Mouse (Mus musculus) retina, embryonic 14.5 days (tissue): ENCODE measurements around the gene Cbx8.
A peak's percentile ranks its signal among the peaks of the same experiment; 100 is the strongest.

ENCODE experiments used
- DNase-seq: peaks from one replicate; pipeline ENCODE4 v3.0.0-alpha.2; 2015; ENCODE audit warnings: low spot score

The Cbx8 gene

GRCm38 (mm10) chr11:119048133-119048510 is 7.4 kb upstream of the Cbx8 start:
- no peak for DNase-seq

GRCm38 (mm10) chr11:119047261-119048132 is 6.7 kb upstream of the Cbx8 start:
- peak; percentile 54 for DNase-seq

GRCm38 (mm10) chr11:119046601-119047245 is 6.0 kb upstream of the Cbx8 start:
- peak; percentile 75 for DNase-seq

GRCm38 (mm10) chr11:119044551-119045337 is 4.0 kb upstream of the Cbx8 start:
- DNase-seq: peak; percentile 60

GRCm38 (mm10) chr11:119043761-119044550 is 3.2 kb upstream of the Cbx8 start:
- peak; percentile 68 for DNase-seq

GRCm38 (mm10) chr11:119043273-119043540 is 2.4 kb upstream of the Cbx8 start:
- no peak for DNase-seq

DNA sequence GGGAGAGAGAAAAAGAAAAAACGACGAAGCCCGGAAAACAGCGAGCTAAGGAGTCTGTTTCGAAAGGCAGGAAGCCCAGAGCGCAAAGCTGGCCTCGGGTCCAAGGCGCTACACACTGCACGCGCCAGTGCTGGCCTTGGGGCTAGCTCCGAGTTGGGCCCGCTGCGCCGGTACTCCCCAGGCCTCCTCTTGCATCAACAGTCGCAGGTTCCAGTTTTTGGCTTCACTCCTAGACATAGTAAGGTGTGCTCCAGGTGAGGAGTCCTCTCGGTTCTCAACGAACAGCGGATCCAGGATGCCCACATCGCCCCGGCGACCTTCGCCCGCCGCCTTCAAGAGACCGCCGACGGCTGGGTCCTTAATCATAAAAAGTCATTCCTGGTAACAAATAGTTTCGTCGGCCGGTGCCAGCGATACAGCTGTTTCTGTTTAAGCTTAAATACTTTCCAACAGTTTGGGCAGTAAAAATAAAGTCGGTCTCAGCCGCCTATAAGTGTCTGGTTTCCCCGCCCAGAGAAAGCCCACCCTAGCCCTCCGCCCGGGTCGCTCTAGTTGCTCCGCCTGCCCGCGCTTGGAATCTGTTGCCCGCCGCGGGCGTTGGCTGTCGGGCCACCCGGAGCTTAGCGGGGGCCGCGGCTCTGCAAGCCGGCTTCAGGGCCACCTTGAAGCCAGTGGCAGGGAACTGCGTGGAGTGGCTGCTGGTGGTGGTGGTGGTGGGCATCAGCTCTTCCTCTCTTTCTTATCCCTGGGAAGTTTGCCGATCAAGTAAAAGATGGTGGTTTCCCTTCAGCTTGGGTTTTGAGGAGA is 1.9 kb upstream of the Cbx8 start:
- peak; percentile 44 for DNase-seq

DNA sequence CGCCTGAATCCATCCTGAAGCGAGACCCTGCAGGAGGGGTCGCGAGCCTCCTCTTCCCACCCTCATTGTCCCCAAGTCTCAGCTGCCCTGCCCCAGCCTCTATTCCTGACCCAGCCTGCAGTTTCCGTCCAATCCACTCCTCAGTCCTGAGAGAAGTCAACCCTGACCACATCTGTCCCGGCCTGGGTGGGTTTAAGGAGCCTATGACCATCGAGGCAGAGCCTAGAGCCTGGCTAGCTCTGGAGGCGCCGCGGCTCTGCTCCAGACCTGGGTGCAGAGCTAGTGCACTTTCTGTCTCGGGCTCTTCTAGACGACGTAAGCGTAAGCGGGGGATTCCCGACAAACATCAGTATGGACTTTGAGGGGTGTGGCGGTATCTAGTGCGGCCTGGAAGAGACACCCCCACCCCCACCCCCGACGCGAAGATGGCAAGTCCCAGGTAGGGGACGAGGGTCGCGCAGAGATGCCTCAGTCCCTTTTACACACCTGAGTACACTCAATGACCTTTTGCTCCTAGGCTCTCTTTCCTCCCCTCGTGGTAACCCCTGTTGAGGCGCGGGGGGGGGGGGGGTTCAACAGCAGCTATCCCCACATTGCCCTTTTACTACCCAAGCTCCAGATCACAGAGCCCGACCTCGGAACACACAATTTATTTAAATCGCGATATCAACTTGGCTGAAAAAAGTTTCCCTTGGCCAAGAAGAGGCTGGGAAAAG is 1.1 kb upstream of the Cbx8 start:
- DNase-seq: no peak

- DNase-seq: peak; percentile 76
These were observed 552 bp upstream of the Cbx8 start for GRCm38 (mm10) chr11:119041325-119041716.

- DNase-seq: no peak
These were observed 847 bp downstream of the Cbx8 start for GRCm38 (mm10) chr11:119039732-119040512.

DNA sequence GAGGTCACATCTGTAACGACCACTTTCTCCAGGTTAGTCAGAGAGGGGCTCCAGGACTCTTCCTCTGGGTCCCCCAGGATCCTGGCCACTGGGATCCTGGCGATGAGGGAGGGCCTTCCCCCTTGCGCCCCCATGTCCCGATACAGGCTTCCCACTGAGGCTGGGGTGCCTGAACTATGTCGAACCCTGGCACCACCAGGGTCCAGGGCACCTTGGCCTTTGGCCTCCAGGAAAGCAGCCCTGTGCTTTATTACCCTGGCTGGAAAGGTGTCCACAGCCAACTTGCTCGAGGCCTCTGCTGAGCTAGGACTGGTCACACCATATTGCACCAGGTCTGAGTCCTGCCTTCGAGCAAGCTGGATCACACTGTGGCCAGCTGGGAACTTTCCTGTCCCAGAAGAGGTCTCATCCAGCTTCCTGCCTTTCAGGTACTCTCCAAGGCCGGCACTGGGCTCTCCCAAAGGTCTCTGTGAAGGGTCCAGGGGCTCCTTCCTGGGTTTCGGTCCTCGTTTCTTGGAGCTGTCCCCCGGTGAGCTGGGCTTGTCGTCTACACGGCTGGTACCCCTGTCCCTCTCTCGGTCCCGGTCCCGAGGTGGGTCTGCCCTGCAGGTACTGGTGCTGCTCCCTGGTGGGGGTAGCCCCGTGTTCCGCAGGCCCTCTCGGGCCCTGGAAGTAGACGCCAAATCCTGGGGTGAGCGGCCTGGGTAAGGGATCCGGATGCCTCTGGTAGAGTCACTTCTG is 1.9 kb downstream of the Cbx8 start:
- no peak for DNase-seq

DNA sequence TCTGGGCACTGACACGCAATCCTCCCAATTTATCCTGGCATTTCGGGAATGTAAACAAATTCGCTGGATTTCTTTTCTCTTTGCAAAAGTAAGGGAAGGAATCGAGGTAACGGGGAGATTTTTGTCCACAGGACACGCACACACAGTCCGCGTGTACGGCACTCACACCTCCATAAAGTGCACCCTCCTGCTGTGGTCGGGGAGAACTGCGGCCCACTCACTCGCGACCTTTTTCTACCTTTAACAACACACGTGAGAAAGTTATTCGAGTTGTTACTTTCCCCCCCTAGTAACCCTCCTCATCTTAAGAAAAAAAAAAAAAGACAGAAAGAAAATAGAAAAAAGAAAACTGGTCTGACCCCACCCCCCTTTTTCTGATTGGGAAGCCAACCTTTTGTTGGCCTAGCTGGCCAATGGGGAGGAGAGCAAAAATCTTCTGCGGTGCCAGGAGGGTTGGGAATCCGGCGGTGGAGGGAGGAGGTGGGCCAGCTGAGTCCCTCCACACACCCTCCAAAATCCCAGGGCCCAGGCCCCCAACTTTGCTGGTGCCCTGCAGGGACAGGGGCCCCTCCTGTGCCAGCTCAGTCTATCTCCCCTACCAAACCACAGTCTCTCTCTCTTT is 2.9 kb downstream of the Cbx8 start:
- DNase-seq: no peak

DNA sequence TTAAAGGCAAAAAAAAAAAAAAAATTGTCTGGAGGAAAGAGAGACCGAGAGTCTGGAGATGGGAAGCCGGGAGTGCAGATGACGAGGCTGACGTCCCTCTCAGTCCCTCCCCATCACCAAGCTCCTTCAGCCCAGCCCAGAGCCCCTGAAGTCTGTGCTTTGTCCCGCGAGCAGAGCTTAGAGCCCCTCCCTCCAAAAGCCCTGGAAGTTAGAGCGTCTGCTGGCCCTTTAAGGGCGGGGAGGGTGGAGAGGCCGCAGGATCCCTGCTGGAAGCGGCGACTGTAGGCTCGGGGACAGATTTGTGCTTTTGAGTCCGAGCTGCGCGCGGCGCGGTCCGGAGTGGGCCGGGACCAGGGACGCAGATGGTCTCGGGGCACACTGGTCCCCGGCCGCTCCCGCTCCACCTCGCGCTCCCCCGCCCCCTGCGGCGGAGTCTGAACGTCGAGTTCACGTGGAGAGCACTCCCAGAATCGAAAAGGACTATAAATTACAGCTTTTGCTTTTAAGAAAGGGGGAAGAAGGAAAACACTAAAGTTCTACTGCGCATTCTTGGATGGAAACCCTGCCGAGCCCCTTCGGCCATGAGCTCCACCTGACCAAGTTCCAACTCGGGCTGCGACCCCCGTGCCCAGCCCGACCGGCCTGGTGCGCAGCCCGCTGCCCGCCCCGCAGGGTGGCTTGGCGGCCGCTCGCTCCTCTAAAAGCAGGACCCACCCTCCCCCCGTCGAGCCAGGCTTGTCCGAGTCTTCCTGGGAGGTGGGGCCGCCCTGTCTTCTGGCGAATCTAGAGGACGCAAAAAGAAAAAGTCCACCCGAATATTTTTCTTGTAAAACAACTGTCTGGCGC is 3.6 kb downstream of the Cbx8 start:
- peak; percentile 50 for DNase-seq

- no peak for DNase-seq
These were observed 4.3 kb downstream of the Cbx8 start for GRCm38 (mm10) chr11:119036447-119036846.

DNA sequence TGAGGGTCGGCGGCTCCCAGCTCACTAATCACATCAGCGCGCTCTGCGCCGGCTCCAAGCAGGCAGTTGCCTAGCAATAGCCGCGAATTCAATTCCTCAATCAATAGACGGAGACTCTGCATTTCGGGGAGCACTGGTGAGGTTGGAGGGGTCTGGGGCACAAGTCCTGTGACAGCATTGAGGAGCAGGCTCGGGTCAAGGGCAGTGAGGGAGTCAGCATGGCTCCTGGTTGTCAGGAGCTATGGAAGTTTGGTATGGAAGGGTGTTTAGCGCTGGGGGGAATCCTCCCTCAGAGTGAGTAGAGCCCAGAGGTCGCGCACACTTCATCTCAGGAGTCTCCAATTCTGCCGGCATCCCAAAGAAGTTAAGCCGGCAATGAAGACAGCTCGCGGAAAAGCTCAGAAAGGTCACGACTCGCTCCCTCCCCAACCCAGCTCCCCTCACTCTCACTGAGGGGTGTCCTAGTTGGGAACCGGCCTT is 5.0 kb downstream of the Cbx8 start:
- DNase-seq: peak; percentile 51

- DNase-seq: no peak
These were observed 5.6 kb downstream of the Cbx8 start for GRCm38 (mm10) chr11:119035094-119035685.

- no peak for DNase-seq
These were observed 6.1 kb downstream of the Cbx8 start for GRCm38 (mm10) chr11:119034635-119035034.
